Mouse (Mus musculus): ENCODE measurements at regions not wholly inside any gene's neighbourhood (a gene's known extent, or its start where the extent isn't known, plus 50 kb on each side); places are given as distances from the start of the nearest gene placed in this dataset.
A peak's percentile ranks its signal among the peaks of the same experiment; 100 is the strongest.

DNA sequence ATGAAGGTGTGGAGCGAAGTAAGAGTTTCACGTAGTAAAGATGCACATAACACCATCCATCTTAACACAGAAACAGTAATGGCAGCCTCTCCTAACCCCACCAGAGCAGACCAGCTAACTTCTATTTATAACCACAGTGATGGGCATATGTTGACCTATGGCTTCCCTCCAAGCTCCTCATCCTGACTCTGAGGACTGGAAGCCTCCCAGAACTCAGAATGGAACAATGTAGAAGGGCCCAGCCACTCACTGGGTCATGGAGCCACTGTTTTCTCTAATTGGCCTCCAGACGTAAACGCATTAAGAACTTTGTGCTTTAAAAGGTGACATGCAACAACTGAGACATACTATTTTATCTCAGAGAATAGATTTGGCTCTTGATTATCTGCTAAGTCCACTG, 77.0 kb downstream of the Irs2 start:
- DNase-seq (ENCODE audit: low read depth, low spot score): no peak

DNA sequence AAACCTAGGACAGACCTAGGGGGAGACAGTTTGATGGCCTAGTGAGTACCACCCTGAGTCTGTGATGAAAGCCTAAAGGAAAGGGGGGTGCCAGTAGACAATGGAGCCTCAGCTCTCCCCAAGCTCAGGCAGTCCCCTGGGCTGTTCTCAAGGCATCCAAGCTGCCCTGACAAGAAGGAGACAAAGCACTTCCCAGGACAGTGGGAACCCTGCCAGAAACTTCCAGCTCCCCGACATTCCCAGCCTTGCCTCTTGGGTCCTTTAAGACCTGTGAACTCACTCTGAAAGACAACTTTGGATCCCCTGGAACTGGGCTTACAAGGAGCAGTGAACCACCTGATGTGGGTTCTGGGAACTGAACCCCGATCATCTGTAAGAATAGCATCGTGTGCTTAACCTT, 79.4 kb downstream of the Irs2 start:
- no peak for DNase-seq (ENCODE audit: low read depth, low spot score)

DNA sequence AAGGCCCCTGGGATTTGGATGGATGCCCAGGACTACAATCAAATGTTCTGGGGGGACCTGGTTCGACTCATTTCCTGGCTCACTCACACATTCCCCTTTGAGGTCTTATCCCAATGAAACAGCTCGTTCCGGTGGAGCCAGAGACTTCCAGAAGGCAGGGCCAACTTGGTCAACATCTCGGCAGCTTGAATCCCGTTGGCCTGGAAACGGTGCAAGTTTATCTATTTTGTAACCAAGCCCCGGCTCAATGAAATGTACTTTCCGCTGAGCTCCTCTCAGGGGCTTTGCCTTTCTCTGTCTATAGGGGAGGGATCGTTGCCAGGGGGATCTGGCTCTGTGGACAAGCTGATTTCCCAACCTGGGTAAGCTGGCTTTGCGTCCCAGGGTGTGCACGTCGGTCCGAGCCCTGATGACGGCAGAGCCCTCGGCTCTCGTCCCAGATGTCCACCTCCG, 79.9 kb downstream of the Irs2 start:
- DNase-seq (ENCODE audit: low read depth, low spot score): no peak

DNA sequence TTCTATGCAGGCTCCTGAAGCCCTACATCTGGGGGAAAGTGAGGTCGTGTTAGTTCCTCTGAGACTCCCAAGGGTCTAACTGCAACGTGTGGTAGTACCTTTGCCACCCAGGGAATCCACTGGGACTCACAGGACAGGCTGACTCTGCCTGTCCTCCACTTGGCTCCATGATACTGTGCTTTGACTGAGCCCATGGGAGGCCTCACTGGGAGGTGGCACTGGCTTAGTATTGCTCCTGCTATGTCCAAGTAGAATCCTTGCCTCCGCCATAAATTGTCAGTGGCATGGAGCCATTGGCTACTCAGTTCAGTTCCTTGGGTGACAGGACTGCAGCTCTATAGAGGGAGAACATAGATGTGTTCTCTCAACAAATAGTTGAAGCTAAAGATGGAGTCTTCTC, 81.1 kb downstream of the Irs2 start:
- DNase-seq (ENCODE audit: low read depth, low spot score): no peak

DNA sequence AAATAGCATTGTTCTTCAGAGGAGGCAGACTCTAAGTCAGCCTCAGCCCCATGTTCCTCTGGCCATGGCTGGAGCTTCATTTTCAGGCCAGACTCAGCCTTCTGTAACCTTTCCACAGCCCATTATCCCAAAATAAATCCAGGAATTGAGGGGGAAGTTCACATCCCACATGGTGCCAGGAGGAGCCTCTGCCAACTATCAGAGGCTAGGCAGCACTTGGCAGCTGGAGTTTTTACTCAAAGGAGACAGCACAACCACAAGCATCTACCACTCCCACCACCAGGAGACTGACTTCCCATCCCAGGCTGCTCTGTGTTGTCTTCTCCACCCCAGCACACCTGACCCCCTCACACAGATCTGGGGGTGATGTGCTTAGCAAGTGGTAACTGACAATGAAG, 81.7 kb downstream of the Irs2 start:
- no peak for DNase-seq (ENCODE audit: low read depth, low spot score)

DNA sequence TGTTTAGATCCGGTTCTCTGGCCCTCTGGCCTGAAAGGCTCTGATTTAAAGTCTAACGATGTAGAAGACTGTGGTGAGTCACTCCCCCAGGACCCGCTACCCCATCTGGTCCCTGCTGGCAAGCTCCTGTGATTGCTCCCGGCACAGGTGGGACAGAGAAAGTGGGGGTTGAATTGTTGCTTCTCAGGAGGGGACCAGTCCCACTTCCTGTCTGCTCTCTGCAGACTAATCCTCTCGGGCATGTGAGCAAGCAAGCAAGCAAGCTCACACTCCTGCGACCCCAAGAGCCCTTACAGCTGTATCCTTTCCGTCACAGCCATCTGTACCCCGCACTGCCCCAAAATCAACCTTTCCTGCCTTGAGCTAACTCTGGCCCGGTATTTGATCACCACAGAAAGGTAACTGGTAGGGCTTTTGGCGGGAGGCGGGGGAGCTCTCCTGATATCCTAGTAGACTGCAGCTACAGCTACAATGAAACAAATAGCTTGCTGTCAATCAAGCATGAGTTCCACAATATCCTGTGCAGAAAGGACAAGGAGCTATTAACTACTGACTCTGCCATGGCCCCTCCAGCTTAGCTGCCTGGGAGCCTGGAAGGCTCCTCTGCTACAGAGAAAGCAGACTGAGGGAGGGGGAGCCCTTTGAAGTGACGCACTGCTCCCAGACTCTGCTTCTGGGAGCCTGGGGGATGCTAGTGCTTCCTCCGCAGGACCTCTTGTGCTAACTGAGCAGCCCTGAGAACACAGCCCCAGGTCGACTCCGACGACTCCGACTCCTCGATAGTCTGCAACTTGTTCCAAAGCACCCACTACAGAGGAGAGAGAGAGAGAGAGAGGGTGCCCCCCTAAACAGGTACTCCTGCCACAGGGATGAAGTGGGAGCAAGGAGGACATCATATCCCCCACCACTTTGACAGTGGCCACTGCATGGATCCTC, 82.4 kb downstream of the Irs2 start:
- peak; percentile 24 for DNase-seq (ENCODE audit: low read depth, low spot score)

DNA sequence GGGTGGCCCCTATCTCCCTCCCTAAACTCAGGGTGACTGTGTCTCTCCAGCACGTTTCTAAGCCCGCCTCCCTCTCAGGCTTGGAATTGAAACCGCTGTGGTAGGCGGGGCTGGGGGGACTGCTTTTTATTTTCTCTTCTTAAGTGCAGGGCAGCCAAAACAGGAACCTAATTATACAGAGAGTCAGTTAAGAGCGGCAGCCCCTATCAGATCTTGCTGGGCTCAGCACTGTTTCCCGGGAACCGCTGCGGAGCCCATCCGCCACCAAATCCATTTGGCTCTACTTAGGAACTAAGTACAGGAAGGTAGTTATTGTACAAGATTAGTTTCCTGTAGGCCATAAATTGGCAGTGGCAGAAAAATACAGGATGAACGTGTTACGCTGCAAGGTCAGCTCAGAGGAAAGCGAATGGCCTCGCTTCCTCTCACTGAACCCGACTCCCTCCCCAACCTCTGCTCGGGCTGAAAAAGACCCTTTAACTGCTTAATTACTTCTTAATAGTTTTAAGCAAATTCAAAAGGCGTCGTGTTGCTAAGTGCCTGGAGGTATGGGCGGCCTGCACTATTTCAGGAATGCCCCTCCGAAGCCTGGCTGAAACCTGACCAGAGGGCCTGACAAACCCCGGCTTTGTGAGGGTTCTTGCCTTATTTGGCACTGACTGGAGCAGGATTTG, 83.6 kb downstream of the Irs2 start:
- peak; percentile 64 for DNase-seq (ENCODE audit: low read depth, low spot score)

DNA sequence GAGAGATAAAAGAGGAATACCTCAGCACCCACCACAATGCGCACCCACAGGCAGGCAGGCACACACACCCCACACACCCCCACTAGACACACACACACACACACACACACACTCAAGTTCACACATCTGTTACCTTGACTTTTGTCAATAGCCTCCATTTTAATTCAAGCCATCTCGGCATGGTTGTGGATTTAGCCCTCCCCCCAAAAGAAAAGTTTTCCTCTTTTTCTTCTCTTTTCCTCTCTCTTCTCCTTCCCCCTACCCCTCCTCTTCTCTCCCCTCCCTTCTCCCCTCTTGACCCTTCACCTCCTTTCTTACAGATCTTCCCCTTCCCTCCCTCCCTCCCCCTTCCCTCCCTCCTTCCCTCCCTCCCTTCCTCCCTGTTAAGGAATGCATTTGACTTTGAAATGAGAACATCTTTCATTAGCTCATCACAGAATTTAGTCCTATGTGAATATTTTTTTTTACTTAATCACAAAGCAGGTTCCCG, 84.2 kb downstream of the Irs2 start:
- DNase-seq (ENCODE audit: low read depth, low spot score): no peak

DNA sequence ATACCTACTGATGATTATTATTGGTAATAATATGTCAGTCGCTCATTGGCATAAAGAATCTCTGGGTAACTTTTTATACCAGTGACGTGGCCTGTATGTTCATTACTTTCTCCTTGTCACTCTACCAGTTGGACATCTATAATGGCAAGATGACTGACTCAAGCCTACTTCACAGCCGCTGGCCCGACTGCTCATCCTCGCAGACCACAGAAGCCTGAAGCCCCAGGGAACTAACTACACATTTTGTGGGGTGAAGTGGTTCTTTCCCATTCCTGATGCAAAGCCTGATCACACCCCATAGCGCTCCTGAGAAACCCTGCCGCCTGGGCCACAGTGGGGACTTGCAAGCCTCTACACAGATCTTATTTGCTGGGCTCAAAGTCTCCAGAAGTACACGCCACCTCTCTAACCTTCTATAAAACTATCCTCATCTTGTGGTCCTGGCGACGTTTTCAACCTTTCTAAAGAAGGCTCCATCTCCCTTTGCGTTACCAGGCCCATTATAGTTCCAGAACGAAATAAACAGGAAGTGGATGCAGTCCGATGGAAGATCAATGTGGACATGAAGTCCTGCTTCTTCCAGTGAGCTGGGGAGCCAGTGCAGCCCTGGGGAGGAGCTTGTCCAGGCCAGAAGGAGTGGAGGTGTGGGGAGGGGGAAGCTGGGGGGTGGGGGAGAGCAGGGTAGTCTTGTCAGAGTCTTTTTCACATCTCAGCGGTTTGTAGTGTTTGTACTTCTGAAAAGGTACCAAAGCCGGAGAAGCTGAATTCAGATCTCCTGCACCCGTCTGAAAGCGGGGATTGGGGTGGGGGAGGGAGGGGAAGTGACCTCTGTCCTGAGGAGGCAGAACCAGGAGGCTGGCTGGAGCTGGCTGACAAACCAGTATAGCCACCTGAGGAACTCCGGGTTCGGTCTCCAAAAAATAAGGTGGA, 84.9 kb downstream of the Irs2 start:
- no peak for DNase-seq (ENCODE audit: low read depth, low spot score)

DNA sequence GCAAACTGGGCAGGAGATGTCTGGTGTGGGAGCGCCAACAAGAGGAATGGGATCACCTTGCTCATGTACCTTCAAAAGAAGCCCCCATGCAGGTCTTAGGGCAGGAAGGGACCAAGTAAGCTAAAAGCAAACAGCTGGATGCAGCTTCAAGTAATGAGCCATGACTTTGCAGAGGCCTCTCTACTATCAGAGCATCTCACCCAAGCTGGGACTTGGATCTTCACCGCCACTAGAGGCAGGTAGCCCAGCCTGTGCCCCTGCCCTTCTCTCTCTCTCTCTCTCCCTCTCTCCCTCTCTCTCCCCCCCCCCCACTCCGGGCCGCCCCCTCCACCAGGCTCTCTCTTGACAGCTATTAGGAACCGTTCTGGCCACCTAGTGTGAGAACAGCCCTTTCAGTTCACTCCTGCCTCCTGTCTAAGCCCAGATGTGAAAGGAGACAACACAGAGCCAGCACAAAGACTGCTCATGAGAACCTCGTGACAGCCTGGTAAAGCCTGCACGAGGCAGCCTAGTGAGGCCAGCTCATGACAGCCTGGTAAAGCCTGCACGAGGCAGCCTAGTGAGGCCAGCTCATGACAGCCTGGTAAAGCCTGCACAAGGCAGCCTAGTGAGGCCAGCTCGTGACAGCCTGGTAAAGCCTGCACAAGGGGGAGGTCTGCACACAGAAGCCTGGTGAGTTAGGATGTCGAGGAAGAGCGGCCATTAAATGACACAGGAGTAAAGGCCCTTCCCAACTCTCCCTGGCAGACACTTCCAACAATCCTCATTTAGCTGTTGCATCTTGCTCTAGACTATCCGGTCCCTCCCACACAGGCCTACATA, 85.8 kb downstream of the Irs2 start:
- no peak for DNase-seq (ENCODE audit: low read depth, low spot score)

DNA sequence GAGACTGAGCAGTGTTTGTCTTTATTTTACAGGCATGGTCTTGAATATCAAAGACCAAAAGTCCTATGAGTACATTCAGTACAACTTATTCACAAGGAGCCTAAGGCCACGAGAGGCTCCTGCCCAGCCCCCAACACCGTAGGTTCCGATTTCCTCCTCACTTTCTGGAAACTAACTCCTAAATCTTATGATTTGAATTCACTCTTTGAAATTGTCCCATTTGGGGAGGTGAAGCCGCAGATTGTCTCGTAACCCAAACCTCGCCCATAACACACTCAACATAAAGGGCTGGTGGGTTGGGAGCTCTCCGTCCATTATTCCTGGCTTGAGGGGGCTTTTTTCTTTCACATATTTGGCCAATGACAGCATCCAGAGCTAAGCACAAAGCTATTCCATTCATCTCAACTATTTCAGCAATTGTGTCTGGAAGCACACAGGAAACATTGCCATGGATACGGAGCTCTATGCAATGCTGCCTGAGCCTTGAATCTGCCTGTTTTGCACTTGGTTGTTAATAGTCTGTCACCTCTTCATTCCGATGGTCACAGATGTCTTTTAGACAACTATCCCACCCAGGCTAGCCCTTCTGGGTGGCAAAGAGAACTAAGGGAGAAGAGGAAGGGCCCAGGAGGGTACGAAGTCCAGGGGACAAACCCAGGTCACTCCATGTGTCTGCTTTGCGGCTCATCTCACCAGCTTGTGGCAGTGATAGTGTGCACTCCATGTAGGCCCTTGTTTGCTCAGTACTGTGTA, 86.6 kb downstream of the Irs2 start:
- no peak for DNase-seq (ENCODE audit: low read depth, low spot score)

DNA sequence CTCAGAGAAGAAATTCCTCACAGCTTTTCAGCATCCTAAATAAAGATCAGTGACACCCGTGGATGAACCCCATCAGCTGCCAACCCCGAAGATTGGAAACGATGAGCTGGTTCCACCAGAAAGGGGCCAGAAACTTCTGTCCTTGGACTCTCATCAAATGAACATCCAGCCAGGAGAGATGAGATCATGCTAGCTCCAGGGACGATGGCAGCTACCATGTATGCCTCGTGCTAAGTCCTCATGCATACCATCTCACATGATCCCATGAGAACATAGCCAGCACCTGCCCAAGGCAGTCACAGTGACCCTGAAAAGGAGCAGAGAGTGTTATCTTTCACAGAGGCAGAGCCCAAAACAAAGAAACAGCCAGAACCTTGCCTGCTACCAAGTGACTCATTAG, 88.6 kb downstream of the Irs2 start:
- no peak for DNase-seq (ENCODE audit: low read depth, low spot score)

DNA sequence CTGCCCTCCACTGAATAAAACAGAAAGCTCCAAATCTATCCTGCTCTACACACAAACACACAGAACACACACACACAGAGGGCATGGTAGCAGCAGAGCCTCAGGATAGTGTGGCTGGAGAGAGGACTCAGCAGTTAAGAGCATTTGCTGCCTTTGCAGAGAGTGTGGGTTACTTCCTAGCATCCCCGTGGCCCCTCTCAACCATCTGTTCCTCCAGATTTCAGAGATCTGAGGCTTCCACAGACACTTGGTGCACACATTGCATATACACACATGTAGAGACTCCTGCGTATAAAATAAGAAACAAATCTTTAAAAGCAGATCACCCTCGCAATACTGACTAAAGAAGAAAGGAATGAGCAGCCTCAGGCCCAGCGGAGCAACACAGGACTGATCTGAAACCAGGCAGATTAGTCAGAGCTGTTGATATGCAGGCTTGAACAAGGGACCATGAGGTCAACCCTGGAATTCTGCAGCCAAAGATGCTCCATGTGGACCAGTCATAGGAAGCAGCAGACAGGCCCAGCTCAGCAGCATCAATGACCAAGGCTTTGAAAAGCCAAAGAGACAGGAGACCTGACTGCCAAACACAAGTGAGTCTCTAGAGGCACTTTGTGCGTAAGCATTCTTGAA, 89.7 kb downstream of the Irs2 start:
- no peak for DNase-seq (ENCODE audit: low read depth, low spot score)

DNA sequence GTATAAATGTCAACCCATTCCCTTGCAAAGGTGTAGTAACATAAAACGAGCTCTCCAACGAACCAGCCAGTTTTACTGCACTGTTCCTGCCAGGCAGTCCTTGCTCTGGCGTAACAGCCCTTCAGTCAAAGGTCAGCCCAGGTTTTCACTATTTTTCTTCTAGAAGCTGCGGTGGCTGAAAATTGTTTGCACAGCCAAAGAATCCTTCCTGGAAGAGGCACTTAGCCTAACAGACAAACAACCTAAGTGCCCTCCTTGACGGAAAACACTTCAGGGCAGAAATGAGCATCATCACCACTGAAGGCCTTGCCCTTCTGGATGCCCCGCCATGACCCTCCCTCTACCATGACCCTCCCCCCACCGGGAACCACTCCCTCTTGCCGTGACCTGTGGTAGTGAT, 93.6 kb downstream of the Irs2 start:
- DNase-seq (ENCODE audit: low read depth, low spot score): no peak

DNA sequence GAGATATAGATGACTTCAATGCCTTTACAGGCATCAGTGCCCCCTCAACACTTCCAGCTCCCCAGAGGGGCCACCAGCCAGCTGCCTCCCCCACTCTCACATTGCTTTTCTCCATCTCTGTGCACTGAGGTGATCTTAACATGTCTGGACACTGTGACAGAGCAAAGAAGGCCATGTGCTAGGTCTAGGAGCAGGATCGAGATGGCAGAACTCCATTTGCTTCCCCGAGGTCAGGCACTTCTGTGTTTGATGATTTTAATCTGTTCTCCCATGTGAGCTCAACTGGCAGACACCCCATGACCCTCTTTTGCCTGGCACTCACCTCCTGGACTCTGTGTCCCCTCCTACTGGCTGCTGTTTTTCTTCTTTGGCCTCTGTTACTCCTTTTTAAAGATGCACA, 95.8 kb downstream of the Irs2 start:
- DNase-seq (ENCODE audit: low read depth, low spot score): no peak

DNA sequence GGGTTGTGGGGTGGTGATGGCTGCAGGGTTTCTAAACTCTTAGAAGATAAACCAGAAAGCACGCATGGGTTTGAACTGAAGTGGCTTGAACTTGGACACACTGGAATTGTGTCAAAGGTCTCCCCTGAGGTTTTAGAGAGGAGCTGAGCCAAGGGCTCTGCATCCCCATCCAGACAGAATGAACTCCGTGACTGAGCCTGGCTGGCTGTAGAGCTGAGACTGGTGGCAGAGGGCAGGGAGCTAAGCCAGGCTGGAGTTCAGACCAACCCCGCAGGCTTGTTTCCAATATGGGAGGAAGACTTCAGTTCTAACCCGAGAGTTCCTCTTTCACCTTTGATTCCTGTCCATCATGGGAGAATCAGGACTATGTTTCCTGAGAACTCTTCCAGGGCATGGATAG, 96.9 kb downstream of the Irs2 start:
- no peak for DNase-seq (ENCODE audit: low read depth, low spot score)

DNA sequence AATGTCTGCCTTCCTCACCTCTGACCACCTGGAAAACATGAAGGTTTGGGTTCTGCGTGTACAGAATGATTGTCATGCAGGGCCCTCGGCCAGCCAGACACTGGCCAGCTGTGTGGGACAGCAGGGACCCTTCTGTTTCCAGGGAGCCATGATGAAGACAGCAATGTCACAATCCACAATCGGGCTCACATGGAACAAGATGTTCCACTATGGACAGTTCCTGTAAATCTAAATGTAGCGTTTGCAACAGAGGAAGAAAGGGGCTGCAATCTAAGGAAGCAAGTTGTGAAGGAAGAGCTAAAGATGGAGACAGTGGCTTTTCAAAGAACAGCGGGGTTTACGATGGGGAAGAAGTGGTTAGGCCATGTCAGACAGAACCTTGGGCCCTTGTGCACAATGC, 97.3 kb downstream of the Irs2 start:
- DNase-seq (ENCODE audit: low read depth, low spot score): no peak

DNA sequence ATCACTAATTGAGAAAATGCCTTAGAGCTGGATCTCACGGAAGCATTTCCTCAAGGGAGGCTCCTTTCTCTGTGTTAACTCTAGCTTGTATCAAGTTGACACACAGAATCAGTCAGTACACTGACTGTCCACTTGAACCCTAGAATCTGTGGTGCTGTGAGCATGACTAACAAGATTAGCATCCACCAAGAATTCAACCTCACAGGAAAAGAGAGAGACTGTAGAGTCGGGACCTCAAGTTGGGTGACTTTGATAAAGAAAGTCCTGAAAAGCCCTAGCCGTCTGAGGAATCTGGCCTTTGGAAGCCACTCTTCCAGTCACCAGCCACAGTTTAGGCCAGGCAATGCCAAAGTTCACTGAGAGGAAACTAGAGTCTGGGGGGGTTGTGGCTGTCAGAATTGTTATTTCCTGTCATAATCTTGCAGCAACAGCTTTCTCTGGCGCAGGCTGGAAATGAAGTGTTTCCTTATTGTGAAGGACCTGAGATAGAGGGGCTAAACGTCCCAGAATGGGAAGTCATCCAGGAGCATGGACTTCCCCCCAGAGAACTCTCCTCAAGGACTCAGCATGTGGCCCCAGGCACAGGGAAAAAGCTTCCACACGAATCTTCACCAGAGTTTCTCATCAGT, 97.9 kb downstream of the Irs2 start:
- peak; percentile 18 for DNase-seq (ENCODE audit: low read depth, low spot score)

DNA sequence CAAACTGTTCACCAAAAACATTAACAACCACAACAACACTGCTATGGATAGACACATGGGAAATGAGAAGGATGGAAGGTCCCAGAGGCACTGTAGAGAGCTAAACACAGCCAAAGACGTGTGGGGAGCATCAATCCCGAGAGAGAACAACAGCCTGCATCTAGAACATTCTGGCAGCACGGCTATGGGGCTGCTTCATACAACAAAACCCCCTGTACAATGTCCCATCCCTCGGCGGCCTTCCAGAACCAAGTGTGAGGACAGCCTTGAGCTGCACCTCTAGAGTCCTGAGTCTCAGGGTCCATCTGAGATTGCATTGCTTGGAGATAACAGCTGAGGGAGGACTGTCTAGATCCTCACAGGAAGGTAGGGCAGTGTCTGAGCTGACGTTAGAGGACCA, 99.1 kb downstream of the Irs2 start:
- no peak for DNase-seq (ENCODE audit: low read depth, low spot score)

Measured in CD4-positive, CD25-positive, alpha-beta regulatory T cell, adult 2 months (primary cell).